Mouse (Mus musculus) ES-E14 (cell line): ENCODE measurements at regions not wholly inside any gene's neighbourhood (a gene's known extent, or its start where the extent isn't known, plus 50 kb on each side); places are given as distances from the start of the nearest gene placed in this dataset.

Source experiments
- DNase-seq: peaks from one replicate; pipeline ENCODE4 v3.0.0-alpha.2; 2013; ENCODE audit warnings: low read depth, low spot score
- H3K27ac ChIP-seq: 2 replicates; pipeline ENCODE4 v1.5.1; 2012; ENCODE audit warnings: low read depth, mild to moderate bottlenecking, low read length, moderate library complexity, mixed read lengths; ENCODE audit not compliant: poor library complexity, insufficient read depth, severe bottlenecking
- H3K36me3 ChIP-seq: 2 replicates; pipeline ENCODE4 v1.6.1; 2012; ENCODE audit warnings: mild to moderate bottlenecking, low read length, moderate library complexity, mixed read lengths; ENCODE audit not compliant: control insufficient read depth, poor library complexity, insufficient read depth, severe bottlenecking
- H3K4me1 ChIP-seq, 2 experiments: fragments of 150-350 bp in 1 of 2; sonication (generic) in 1 of 2; 2 replicates each; pipeline ENCODE4 v1.6.1; 2012; ENCODE audit warnings: low read length in 2 of 2, mild to moderate bottlenecking in 1 of 2, mixed read lengths in 1 of 2; ENCODE audit not compliant: control insufficient read depth in 2 of 2, insufficient read depth in 2 of 2, poor library complexity in 1 of 2
- H3K4me3 ChIP-seq, 2 experiments: fragments of 150-350 bp in 1 of 2; sonication (generic) in 1 of 2; 2 replicates each; pipeline ENCODE4 v1.5.1; 2012; ENCODE audit warnings: low read length in 2 of 2, low read depth in 1 of 2, mild to moderate bottlenecking in 1 of 2, mixed read lengths in 1 of 2; ENCODE audit not compliant: insufficient read depth in 1 of 2, poor library complexity in 1 of 2, severe bottlenecking in 1 of 2
- H3K9ac ChIP-seq: 2 replicates; pipeline ENCODE4 v1.6.1; 2012; ENCODE audit warnings: low read depth, mild to moderate bottlenecking, low read length, mixed read lengths; ENCODE audit not compliant: poor library complexity, insufficient read depth, severe bottlenecking
- H3K9me3 ChIP-seq: fragments of 150-350 bp; sonication (generic); 2 replicates; pipeline ENCODE4 v1.6.1; 2012; ENCODE audit warnings: low read depth, mild to moderate bottlenecking, low read length; ENCODE audit not compliant: control insufficient read depth, insufficient read depth
- CHD2 ChIP-seq: IDR thresholded peaks from 2 replicates; pipeline ENCODE4 v1.6.1; 2014; ENCODE audit warnings: mild to moderate bottlenecking, low read depth, low read length, inconsistent platforms
- HCFC1 ChIP-seq: IDR thresholded peaks from 2 replicates; pipeline ENCODE4 v1.6.1; 2012; ENCODE audit warnings: low read length, inconsistent platforms, borderline replicate concordance; ENCODE audit not compliant: insufficient read depth
- MAFK ChIP-seq: IDR thresholded peaks from 2 replicates; pipeline ENCODE4 v1.6.1; 2014; ENCODE audit warnings: mild to moderate bottlenecking, low read depth, low read length, inconsistent platforms; ENCODE audit not compliant: insufficient read depth
- ZC3H11A ChIP-seq: IDR thresholded peaks from 2 replicates; pipeline ENCODE4 v1.6.1; 2012; ENCODE audit warnings: low read depth, mild to moderate bottlenecking, inconsistent platforms, low read length, borderline replicate concordance
- ZNF384 ChIP-seq: IDR thresholded peaks from 2 replicates; pipeline ENCODE4 v1.6.1; 2012; ENCODE audit warnings: low read depth, low read length, inconsistent platforms
- in situ Hi-C, 2 experiments: fragments of 600-800 bp; cut with MboI; formaldehyde crosslinking; loops; one replicate each; pipeline ENCODE4 v1.15.1; 2025; ENCODE audit warnings: low sequenced_read_pairs in 2 of 2, inconsistent platforms in 1 of 2; ENCODE audit not compliant: unreplicated experiment in 2 of 2

GRCm38 (mm10) chr11:33012384-33013160 lies 134.6 kb downstream of the Fgf18 start:
- Histone ChIP-seq H3K4me3 (no peak overlapping the region), H3K27ac (no peak overlapping the region), H3K4me1 (no peaks in the 10 kb centered on the region), H3K9ac (no peak overlapping the region), H3K9me3 (no peaks in the 10 kb centered on the region), H3K36me3 (no peaks in the 10 kb centered on the region)
- DNase-seq = no peak
- in situ Hi-C loops = no loop called here
- TF ChIP-seq ZC3H11A (no peak), ZNF384 (no peak), CHD2 (no peak), HCFC1 (no peak), MAFK (no peak)

GRCm38 (mm10) chr11:33008611-33009010 lies 138.6 kb downstream of the Fgf18 start:
- DNase-seq = no peak
- no peaks in the 10 kb centered on the region for H3K36me3 ChIP-seq
- no peaks in the 10 kb centered on the region for H3K4me1 ChIP-seq
- no peak overlapping the region for H3K9ac ChIP-seq
- H3K4me3 ChIP-seq = no peak overlapping the region
- H3K9me3 ChIP-seq = no peaks in the 10 kb centered on the region
- H3K27ac ChIP-seq = no peak overlapping the region
- TF ChIP-seq ZC3H11A (no peak), CHD2 (no peak), MAFK (no peak), ZNF384 (no peak), HCFC1 (no peak)
- in situ Hi-C loops = no loop called here

GRCm38 (mm10) chr11:33007826-33008530 lies 139.2 kb downstream of the Fgf18 start:
- Histone ChIP-seq H3K36me3 (no peaks in the 10 kb centered on the region), H3K4me1 (no peaks in the 10 kb centered on the region), H3K9ac (no peak overlapping the region), H3K27ac (no peak overlapping the region), H3K4me3 (no peak overlapping the region), H3K9me3 (no peaks in the 10 kb centered on the region)
- DNase-seq = no peak
- TF ChIP-seq HCFC1 (no peak), ZNF384 (no peak), CHD2 (no peak), ZC3H11A (no peak), MAFK (no peak)
- in situ Hi-C loops = no loop called here

- in situ Hi-C loops = no loop called here
- no peak for DNase-seq
- Histone ChIP-seq H3K27ac (no peak overlapping the region), H3K9me3 (no peaks in the 10 kb centered on the region), H3K36me3 (no peaks in the 10 kb centered on the region), H3K4me1 (no peaks in the 10 kb centered on the region), H3K9ac (no peak overlapping the region), H3K4me3 (no peak overlapping the region)
- no peak for TF ChIP-seq MAFK
- TF ChIP-seq CHD2 = no peak
- no peak for TF ChIP-seq ZNF384
- TF ChIP-seq ZC3H11A = no peak
- TF ChIP-seq HCFC1 = no peak
Measured at GRCm38 (mm10) chr11:33007366-33007765, 139.8 kb downstream of the Fgf18 start.
